Mouse (Mus musculus): ENCODE measurements at regions not wholly inside any gene's neighbourhood (a gene's known extent, or its start where the extent isn't known, plus 50 kb on each side); places are given as distances from the start of the nearest gene placed in this dataset.
A peak's percentile ranks its signal among the peaks of the same experiment; 100 is the strongest.

GRCm38 (mm10) chr4:48779202-48779905, 116.0 kb downstream of the Cavin4 start:
- Histone ChIP-seq H3K27ac (ENCODE audit: low read depth, low read length) (no peak overlapping the region), H3K36me3 (ENCODE audit: insufficient read depth) (no peaks in the 10 kb centered on the region), H3K4me3 (ENCODE audit: low read depth, low read length) (no peak overlapping the region), H3K4me1 (ENCODE audit: insufficient read depth) (0 out of 2 replicates have a peak, but pooled peaks cover 8% of the 10 kb centered on the region), H3K9ac (no peak overlapping the region), H3K4me2 (ENCODE audit: low read depth) (peak overlapping the region; percentile 35), H3K9me3 (ENCODE audit: low read length) (no peaks in the 10 kb centered on the region), H3K27me3 (ENCODE audit: insufficient read depth, low read length) (no peaks in the 10 kb centered on the region)
- peak; percentile 89 for TF ChIP-seq CTCF (IDR thresholded peaks at IDR 0.05; ENCODE audit: low read depth)
- DNase-seq (peak; percentile 89), ATAC-seq (peak; percentile 77)
- 10% methylated on average over 12 of the region's 12 CpGs for WGBS

GRCm38 (mm10) chr4:48779955-48780354, 116.6 kb downstream of the Cavin4 start:
- Histone ChIP-seq H3K27me3 (ENCODE audit: insufficient read depth, low read length) (no peaks in the 10 kb centered on the region), H3K9me3 (ENCODE audit: low read length) (no peaks in the 10 kb centered on the region), H3K4me1 (ENCODE audit: insufficient read depth) (0 out of 2 replicates have a peak, but pooled peaks cover 8% of the 10 kb centered on the region), H3K4me2 (ENCODE audit: low read depth) (no peak overlapping the region), H3K4me3 (ENCODE audit: low read depth, low read length) (no peak overlapping the region), H3K36me3 (ENCODE audit: insufficient read depth) (no peaks in the 10 kb centered on the region), H3K9ac (no peak overlapping the region), H3K27ac (ENCODE audit: low read depth, low read length) (no peak overlapping the region)
- no peak for DNase-seq
- WGBS: 31% methylated on average over 2 of the region's 2 CpGs
- peak; percentile 66 for ATAC-seq
- TF ChIP-seq CTCF (IDR thresholded peaks at IDR 0.05; ENCODE audit: low read depth): no peak

GRCm38 (mm10) chr4:48781099-48781498, 117.8 kb downstream of the Cavin4 start:
- 58% methylated on average over 4 of the region's 4 CpGs for WGBS

GRCm38 (mm10) chr4:48782686-48783085, 119.4 kb downstream of the Cavin4 start:
- no peaks in the 10 kb centered on the region for H3K9me3 ChIP-seq (ENCODE audit: low read length)
- no peak overlapping the region for H3K4me3 ChIP-seq (ENCODE audit: low read depth, low read length)
- no peak for TF ChIP-seq CTCF (IDR thresholded peaks at IDR 0.05; ENCODE audit: low read depth)
- no peak overlapping the region for H3K9ac ChIP-seq
- ATAC-seq (no peak), DNase-seq (no peak)
- no peak overlapping the region for H3K27ac ChIP-seq (ENCODE audit: low read depth, low read length)
- H3K4me1 ChIP-seq (ENCODE audit: insufficient read depth): 0 out of 2 replicates have a peak, but pooled peaks cover 8% of the 10 kb centered on the region
- WGBS: 23% methylated on average over 3 of the region's 3 CpGs
- H3K4me2 ChIP-seq (ENCODE audit: low read depth): no peak overlapping the region
- no peaks in the 10 kb centered on the region for H3K27me3 ChIP-seq (ENCODE audit: insufficient read depth, low read length)
- H3K36me3 ChIP-seq (ENCODE audit: insufficient read depth): no peaks in the 10 kb centered on the region

More at GRCm38 (mm10) chr4:48781099-48781498, 117.8 kb downstream of the Cavin4 start:
- no peaks in the 10 kb centered on the region for H3K36me3 ChIP-seq (ENCODE audit: insufficient read depth)
- ATAC-seq (peak; percentile 46; the same call in 1 of the 2 replicates), DNase-seq (no peak)
- no peak overlapping the region for H3K27ac ChIP-seq (ENCODE audit: low read depth, low read length)
- H3K4me1 ChIP-seq (ENCODE audit: insufficient read depth): 0 out of 2 replicates have a peak, but pooled peaks cover 8% of the 10 kb centered on the region
- no peak overlapping the region for H3K9ac ChIP-seq
- no peak overlapping the region for H3K4me2 ChIP-seq (ENCODE audit: low read depth)
- no peaks in the 10 kb centered on the region for H3K9me3 ChIP-seq (ENCODE audit: low read length)
- no peak for TF ChIP-seq CTCF (IDR thresholded peaks at IDR 0.05; ENCODE audit: low read depth)
- no peaks in the 10 kb centered on the region for H3K27me3 ChIP-seq (ENCODE audit: insufficient read depth, low read length)
- no peak overlapping the region for H3K4me3 ChIP-seq (ENCODE audit: low read depth, low read length)

- DNase-seq: no peak
- H3K9me3 ChIP-seq (ENCODE audit: low read length): no peaks in the 10 kb centered on the region
- H3K4me1 ChIP-seq (ENCODE audit: insufficient read depth): no peaks in the 10 kb centered on the region
- H3K27me3 ChIP-seq (ENCODE audit: insufficient read depth, low read length): no peaks in the 10 kb centered on the region
- WGBS: 87% methylated on average over 4 of the region's 4 CpGs
- TF ChIP-seq CTCF (IDR thresholded peaks at IDR 0.05; ENCODE audit: low read depth): no peak
- no peaks in the 10 kb centered on the region for H3K36me3 ChIP-seq (ENCODE audit: insufficient read depth)
- no peak for ATAC-seq
- no peak overlapping the region for H3K4me2 ChIP-seq (ENCODE audit: low read depth)
- no peak overlapping the region for H3K27ac ChIP-seq (ENCODE audit: low read depth, low read length)
- H3K4me3 ChIP-seq (ENCODE audit: low read depth, low read length): no peak overlapping the region
- H3K9ac ChIP-seq: no peak overlapping the region
Measured at GRCm38 (mm10) chr4:48791096-48791495, 127.8 kb downstream of the Cavin4 start.

- WGBS: 49% methylated on average over 3 of the region's 3 CpGs
- Histone ChIP-seq H3K9me3 (ENCODE audit: low read length) (no peaks in the 10 kb centered on the region), H3K27ac (ENCODE audit: low read depth, low read length) (no peak overlapping the region), H3K4me2 (ENCODE audit: low read depth) (no peak overlapping the region), H3K4me1 (ENCODE audit: insufficient read depth) (no peaks in the 10 kb centered on the region), H3K36me3 (ENCODE audit: insufficient read depth) (no peaks in the 10 kb centered on the region), H3K9ac (no peak overlapping the region), H3K4me3 (ENCODE audit: low read depth, low read length) (no peak overlapping the region), H3K27me3 (ENCODE audit: insufficient read depth, low read length) (no peaks in the 10 kb centered on the region)
- ATAC-seq: no peak
- TF ChIP-seq CTCF (IDR thresholded peaks at IDR 0.05; ENCODE audit: low read depth): no peak
- no peak for DNase-seq
Measured at GRCm38 (mm10) chr4:48803777-48804176, 140.5 kb downstream of the Cavin4 start.

- ATAC-seq: no peak
Measured at GRCm38 (mm10) chr4:48808571-48808970, 145.3 kb downstream of the Cavin4 start.

More at GRCm38 (mm10) chr4:48808571-48808970, 145.3 kb downstream of the Cavin4 start:
- Histone ChIP-seq H3K9me3 (ENCODE audit: low read length) (no peaks in the 10 kb centered on the region), H3K27me3 (ENCODE audit: insufficient read depth, low read length) (no peaks in the 10 kb centered on the region), H3K4me3 (ENCODE audit: low read depth, low read length) (no peak overlapping the region), H3K36me3 (ENCODE audit: insufficient read depth) (no peaks in the 10 kb centered on the region), H3K27ac (ENCODE audit: low read depth, low read length) (no peak overlapping the region), H3K4me2 (ENCODE audit: low read depth) (no peak overlapping the region), H3K9ac (no peak overlapping the region), H3K4me1 (ENCODE audit: insufficient read depth) (no peaks in the 10 kb centered on the region)
- DNase-seq: no peak
- TF ChIP-seq CTCF (IDR thresholded peaks at IDR 0.05; ENCODE audit: low read depth): no peak
- 88% methylated on average over 4 of the region's 4 CpGs for WGBS

Measured in forebrain, postnatal 0 days (tissue).